Mouse (Mus musculus) skeletal muscle tissue, adult 2 months (tissue): Measurements from ENCODE around the gene Tmem204.

Source experiments
- DNase-seq: peaks from one replicate; pipeline ENCODE4 v3.0.0-alpha.2; 2012; ENCODE audit warnings: low read depth, low spot score

The Tmem204 gene

GRCm38 (mm10) chr17:25084835-25085385, 1.5 kb upstream of the Tmem204 start:
- peak; percentile 89 for DNase-seq

DNA sequence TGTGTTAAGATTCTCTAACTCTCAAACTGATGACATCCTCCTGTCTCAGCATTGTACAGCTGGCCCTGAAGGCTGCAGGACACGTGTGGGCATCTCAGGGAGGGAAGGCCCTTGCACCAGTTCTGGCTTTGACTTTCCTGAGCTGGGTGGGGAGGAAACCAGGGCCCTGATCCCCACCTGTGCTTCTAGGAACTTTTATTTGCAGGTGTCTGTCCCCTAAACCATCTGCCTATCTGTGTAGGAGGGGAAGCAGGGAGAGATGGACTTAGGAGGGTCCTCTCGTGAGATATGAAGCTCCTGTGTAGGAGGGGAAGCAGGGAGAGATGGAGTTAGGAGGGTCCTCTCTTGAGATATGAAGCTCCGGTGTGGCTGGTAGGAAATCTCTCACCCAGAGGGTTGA, 504 bp downstream of the Tmem204 start:
- DNase-seq, result no peak

DNA sequence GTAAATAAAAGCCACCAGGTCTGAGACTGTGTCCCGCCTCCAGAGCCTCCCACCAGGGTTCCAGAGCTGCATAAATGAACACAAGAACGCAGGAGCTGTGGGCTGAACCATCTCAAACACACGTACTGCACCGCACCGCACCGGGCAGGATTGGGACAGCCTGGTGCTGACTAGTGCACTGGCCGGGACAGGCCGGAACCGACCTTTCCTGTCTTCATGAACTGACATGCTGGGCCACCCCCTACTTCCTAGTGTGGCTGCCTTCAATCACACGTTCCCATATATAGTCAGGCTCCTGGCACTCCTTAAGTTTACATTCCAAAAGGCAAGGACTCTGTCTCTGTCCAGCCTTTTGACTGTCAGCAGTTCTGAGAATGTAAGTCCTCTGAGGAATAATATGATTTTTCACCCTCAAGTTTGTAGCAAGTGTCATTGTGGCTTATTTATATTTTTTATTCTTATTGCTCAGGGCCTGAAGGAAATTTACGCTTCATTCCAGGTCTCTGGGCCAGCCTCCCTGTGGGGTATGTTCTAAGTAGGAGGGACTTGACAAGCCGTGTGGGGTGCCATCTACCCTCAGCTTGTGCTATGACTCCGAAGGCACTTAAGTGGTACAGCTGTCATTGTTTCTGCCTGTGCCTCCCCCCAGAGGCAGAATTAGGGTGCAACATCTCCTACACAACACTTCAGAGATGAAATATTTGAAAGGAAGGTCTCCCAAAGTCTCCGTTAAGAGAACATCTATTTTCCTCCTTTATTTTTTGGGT, 1.1 kb downstream of the Tmem204 start:
- no peak for DNase-seq

DNA sequence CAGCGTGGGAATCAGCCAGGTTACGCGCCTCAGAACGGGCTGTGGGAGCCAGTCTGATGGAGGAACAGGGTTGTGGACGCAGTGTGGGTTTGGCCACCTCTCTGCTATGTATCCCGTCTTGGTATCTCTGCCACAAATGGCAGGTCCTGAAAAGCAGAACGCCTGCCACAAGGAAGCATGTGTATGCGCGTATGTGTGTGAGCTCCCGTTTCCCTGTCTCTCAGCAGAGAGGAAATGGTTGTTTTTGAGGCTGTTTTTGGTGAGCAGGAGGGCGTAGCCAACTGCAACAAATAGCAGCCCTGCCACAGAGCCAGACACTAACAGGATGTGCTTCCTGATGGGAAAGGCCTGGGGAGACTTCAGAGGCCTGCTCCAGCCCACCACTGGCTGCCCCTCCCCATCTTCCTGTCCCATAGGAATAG, 2.4 kb downstream of the Tmem204 start:
- DNase-seq, result peak; percentile 63

- DNase-seq, result no peak
These were observed 3.2 kb downstream of the Tmem204 start for GRCm38 (mm10) chr17:25080210-25080609.

- no peak for DNase-seq
These were observed 5.5 kb downstream of the Tmem204 start for GRCm38 (mm10) chr17:25077771-25078372.

GRCm38 (mm10) chr17:25076906-25077305, 6.5 kb downstream of the Tmem204 start:
- DNase-seq, result no peak

GRCm38 (mm10) chr17:25068690-25069089, 14.7 kb downstream of the Tmem204 start:
- no peak for DNase-seq

- no peak for DNase-seq
These were observed 15.9 kb downstream of the Tmem204 start for GRCm38 (mm10) chr17:25067442-25067851.

DNA sequence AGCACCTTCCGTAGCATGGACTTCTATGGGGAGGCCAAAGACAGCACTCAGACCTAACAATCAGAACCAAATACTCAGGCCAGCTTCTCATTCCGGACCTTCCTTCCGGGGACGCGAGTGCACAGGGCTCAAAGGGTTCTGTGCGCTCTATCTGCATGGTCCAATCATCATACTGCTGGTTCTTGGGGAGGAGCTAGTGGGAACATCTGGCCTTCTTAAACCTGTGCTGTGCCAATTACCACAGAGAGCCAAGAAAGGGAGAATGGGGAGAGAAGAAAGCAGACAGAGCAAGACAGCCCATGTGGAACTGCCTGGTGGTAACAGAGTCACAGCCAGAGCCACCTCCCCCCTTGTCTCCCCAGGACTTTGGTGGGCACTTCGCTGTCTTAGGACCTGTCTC, 16.8 kb downstream of the Tmem204 start:
- no peak for DNase-seq

- no peak for DNase-seq
These were observed 18.2 kb downstream of the Tmem204 start for GRCm38 (mm10) chr17:25065189-25065588.

DNA sequence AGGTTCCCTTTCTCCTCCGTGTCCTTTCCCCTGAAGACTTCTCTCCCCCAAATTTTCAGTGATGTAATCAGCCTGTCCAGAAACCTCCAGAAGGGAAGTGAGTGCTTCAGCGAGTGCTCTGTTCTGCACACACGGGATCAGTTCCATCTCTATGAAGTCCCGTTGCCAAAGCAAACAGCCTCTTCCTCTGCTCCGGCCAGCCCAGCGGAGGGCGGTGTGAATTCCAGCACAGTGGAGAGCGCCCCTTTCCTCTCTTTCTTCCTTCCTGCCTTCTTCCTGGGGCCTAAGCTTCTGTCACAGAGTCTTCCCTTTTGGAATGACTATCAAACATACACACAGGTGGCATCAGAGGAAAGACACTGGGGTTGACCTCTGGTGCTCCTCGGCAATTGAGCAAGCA, 19.0 kb downstream of the Tmem204 start:
- peak; percentile 69 for DNase-seq

DNA sequence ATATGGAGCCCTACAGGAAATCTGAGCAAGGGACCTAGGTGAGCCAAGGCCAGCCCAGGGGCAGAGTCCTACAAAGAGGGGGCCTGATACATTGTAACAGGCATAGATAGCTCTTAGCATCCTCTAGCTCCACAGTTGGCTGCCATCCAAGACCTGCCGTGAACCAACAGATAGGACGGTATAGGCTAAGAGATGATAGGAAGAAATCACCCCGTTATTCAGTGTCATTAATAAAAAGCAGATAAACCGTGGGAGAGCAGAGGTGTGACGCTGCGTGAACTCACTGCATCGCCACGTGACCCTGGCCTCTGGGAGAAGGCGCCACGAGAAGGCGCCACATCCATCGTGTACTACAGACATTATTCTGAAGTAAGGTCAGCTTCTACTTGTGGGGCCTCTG, 19.5 kb downstream of the Tmem204 start:
- no peak for DNase-seq

- DNase-seq, result no peak
These were observed 20.1 kb downstream of the Tmem204 start for GRCm38 (mm10) chr17:25063261-25063660.

GRCm38 (mm10) chr17:25057041-25057440, 26.4 kb downstream of the Tmem204 start:
- DNase-seq, result no peak

DNA sequence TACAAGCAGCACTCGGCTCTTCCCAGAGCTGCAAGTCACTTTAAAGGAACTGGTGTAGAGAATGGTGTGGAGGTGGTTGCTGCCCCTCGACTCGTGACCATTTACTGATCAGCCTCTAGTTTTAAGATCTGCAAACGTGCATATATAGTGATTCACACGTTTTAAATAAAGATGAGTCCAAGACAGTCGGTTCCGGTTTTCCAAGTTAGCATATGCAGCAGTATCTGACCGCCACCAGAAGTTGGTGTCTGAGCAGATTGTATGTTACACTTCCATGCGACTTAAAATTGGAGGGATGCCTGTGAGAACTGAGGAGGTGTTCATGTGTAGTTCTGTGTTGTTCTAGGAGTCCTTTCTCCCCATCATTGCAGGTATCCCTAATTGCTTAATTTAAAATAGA, 30.1 kb downstream of the Tmem204 start:
- no peak for DNase-seq

DNA sequence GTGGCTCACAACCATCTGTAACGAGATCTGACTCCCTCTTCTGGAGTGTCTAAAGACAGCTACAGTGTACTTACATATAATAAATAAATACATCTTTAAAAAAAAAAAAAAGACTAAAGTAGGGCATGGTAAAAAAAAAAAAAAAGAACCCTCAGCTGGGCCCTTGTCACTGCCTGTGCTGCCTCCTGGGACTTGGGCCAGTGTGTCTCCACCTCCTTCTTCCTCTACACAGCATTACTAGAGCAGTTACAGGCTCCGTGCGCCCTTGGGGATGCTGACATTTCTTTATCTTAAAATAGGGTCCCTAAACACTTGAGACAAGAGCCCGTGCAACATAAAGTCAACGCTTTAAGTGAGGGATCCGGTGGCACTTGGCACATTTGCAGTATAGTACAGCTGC, 36.2 kb downstream of the Tmem204 start:
- peak; percentile 12 for DNase-seq

DNA sequence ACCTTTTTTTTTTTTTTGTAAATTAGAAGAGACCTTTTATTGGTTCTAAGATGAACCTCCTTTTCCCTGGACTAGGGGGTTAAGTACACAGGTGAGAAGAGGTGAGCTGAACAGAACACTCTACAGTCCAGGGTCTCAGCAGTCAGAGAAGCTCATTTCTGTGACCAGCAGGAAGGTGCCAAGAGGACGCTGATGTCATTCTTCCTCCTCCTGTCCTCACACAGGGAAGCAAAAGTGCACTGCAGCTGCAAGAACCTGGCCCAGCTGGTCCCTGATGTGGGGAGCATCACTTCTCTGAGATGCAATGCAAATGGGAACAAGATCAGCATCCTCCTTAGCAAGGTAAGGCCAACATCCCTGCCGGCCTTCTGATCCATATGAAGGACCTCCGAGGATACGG, 38.1 kb downstream of the Tmem204 start:
- DNase-seq, result no peak

- DNase-seq, result no peak
These were observed 38.5 kb downstream of the Tmem204 start for GRCm38 (mm10) chr17:25044879-25045278.

DNA sequence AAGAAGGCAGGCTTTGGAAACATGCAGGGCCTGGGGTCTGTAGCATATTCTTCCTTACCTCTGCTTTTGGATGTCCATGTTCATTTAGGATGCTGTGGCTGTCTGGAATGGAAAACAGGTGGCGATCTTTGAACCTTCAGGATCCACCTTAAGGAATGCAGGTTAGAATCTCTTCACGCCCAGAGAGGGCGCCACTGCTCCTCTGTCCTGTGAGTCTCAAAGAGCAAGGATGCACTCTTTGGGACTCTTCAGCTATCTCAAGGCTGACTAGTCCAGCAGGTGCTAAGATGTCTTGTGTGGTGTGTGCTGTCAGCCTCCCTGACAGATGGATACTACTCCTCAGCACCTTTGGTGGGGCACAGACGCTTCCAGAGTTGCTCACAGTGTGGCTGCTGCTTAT, 47.2 kb downstream of the Tmem204 start:
- no peak for DNase-seq

DNA sequence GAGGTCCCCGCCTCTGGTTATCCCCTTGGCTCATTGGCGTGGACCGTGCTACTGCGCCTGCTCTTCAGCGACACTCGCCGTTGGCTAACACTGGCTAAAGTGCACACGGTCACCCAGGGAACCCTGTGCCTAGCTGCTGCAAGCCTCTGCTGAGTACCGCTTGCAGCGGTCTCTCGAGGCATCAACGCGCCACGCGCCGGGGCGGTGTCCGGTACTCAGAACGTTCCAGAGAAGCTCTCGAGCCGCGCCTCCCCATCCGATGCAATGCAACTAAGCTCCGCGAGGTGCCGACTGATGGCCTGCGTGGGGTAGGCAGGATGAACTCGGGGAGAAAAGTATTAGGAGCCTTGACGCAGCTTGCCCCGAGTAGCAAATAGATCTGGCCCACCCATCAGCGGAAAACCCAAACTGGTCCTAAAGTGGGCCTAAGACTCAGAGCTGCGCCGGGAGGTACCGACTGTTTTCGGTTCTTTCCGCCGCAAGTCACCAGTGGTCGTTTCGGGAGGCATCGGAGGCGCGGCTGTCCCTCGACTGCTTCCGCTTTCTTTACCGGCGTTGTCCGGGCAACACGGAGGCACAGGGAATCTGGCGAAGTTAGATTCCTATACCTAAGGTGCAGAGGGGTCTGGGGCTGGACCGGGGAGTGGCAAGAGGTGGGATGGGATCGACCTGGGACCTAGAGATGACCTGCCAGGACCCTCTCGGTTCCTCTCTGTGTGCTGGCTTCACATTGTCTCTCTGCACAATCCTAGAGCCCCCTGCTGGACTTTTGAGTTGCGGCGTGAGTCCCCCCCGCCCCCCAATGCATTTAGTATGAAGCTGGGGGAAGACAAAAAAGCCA, 66.9 kb downstream of the Tmem204 start:
- DNase-seq, result peak; percentile 67

DNA sequence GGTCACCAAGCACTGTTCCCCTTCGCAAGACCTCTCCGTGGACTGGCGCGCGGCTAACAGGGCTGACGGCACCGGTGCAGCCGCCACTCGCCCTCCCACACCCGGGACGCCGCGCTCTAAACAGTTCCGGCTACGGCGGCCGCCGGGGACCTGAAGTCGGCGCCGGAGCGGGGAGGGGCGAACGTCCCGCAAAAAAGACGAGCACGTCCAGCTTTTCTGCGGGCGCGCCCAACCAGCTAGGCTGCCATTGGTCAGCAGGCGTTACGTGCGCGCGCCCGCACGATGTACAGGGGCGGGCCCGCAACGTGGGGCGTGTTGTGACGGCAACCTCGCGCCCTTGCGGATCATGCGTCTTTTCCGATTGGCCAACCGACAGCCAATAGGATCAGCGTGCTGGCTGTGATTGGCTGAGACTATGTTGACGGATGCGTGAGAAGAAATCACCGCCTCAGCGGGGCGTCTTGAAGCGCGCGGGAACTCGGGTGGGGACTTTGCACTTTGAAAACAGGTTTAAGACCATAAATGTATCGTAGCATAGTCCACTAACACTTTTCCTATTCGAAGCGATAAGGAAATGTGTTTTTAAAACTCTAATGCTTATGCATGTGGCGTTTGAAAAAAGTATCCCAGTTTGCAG, 67.6 kb downstream of the Tmem204 start, which contains the start of the genes Cramp1l and Ift140:
Cramp1l (minus strand) TSS at position 134 of the 637 bp plus-strand sequence.
Ift140 (plus strand) TSS at position 431 of the 637 bp plus-strand sequence.
- peak; percentile 97 for DNase-seq
